Mouse (Mus musculus): ENCODE results near the gene Cenpa. TPM values are rescaled to one million over a fixed set of nuclear protein-coding genes. Genes with fewer than 3 reads are reported as not detected.

Cenpa gene
- polyA plus RNA-seq, 1 experiment from 2014 or later, result 292 TPM

- ATAC-seq (replicated peaks; ENCODE audit: low FRiP score, low TSS enrichment, low read depth) (no peak), DNase-seq (ENCODE audit: low spot score) (no peak)
- Histone ChIP-seq H3K27ac (ENCODE audit: low read depth) (no peak overlapping the region), H3K9ac (ENCODE audit: low read length) (no peak overlapping the region), H3K4me2 (ENCODE audit: low read length) (no peak overlapping the region), H3K4me3 (ENCODE audit: low read depth, low read length) (no peak overlapping the region), H3K9me3 (ENCODE audit: control insufficient read depth, low read length) (no peaks in the 10 kb centered on the region), H3K4me1 (replicated peaks; ENCODE audit: control insufficient read depth, insufficient read depth, low read length) (no peaks in the 10 kb centered on the region), H3K36me3 (ENCODE audit: control insufficient read depth, insufficient read depth, low read length) (no peaks in the 10 kb centered on the region), H3K27me3 (replicated peaks; ENCODE audit: control insufficient read depth, insufficient read depth, low read length) (no peaks in the 10 kb centered on the region)
- WGBS, result 77% methylated on average over 6 of the region's 6 CpGs
These were observed 36.2 kb upstream of the Cenpa start for GRCm38 (mm10) chr5:30630401-30630800.

- H3K4me3 ChIP-seq (ENCODE audit: low read depth, low read length), result no peak overlapping the region
- H3K27me3 ChIP-seq (replicated peaks; ENCODE audit: control insufficient read depth, insufficient read depth, low read length), result no peaks in the 10 kb centered on the region
- H3K9ac ChIP-seq (ENCODE audit: low read length), result no peak overlapping the region
- H3K27ac ChIP-seq (ENCODE audit: low read depth), result no peak overlapping the region
- H3K4me2 ChIP-seq (ENCODE audit: low read length), result no peak overlapping the region
- WGBS, result 67% methylated on average over 1 of the region's 1 CpGs
- H3K9me3 ChIP-seq (ENCODE audit: control insufficient read depth, low read length), result no peaks in the 10 kb centered on the region
- ATAC-seq (replicated peaks; ENCODE audit: low FRiP score, low TSS enrichment, low read depth) (no peak), DNase-seq (ENCODE audit: low spot score) (no peak)
- no peaks in the 10 kb centered on the region for H3K36me3 ChIP-seq (ENCODE audit: control insufficient read depth, insufficient read depth, low read length)
- H3K4me1 ChIP-seq (replicated peaks; ENCODE audit: control insufficient read depth, insufficient read depth, low read length), result no peaks in the 10 kb centered on the region
These were observed 34.4 kb upstream of the Cenpa start for GRCm38 (mm10) chr5:30632134-30632533.

DNA sequence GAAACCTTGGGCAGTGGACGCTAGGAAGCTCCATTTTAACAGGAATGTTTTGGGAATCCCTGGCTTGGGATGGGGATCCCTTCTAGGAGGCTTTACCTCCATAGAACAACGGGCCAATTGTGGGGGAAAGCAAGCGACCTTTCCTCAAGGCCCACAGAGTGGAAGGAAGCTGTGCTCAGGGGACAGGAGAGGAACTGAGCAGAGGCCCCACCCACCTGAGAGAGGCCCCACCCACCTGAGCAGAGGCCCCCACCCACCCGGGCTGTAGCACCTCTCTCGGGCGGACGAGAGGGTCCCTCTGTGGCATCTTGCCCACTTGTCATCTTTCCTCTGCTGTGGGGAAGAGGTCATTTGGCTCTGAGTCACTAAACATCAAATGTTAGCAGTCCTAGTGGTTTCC lies 29.6 kb upstream of the Cenpa start:
- H3K36me3 ChIP-seq (ENCODE audit: control insufficient read depth, insufficient read depth, low read length), result no peaks in the 10 kb centered on the region
- H3K9me3 ChIP-seq (ENCODE audit: control insufficient read depth, low read length), result no peaks in the 10 kb centered on the region
- no peak overlapping the region for H3K27ac ChIP-seq (ENCODE audit: low read depth)
- ATAC-seq (replicated peaks; ENCODE audit: low FRiP score, low TSS enrichment, low read depth), result no peak
- no peak overlapping the region for H3K9ac ChIP-seq (ENCODE audit: low read length)
- no peaks in the 10 kb centered on the region for H3K27me3 ChIP-seq (replicated peaks; ENCODE audit: control insufficient read depth, insufficient read depth, low read length)
- no peak overlapping the region for H3K4me3 ChIP-seq (ENCODE audit: low read depth, low read length)
- H3K4me2 ChIP-seq (ENCODE audit: low read length), result no peak overlapping the region
- DNase-seq (ENCODE audit: low spot score), result no peak
- 0 out of 2 replicates have a peak, but pooled peaks cover 3% of the 10 kb centered on the region for H3K4me1 ChIP-seq (replicated peaks; ENCODE audit: control insufficient read depth, insufficient read depth, low read length)
- 41% methylated on average over 7 of the region's 7 CpGs for WGBS

- Histone ChIP-seq H3K4me2 (ENCODE audit: low read length) (no peak overlapping the region), H3K27me3 (replicated peaks; ENCODE audit: control insufficient read depth, insufficient read depth, low read length) (no peaks in the 10 kb centered on the region), H3K4me1 (replicated peaks; ENCODE audit: control insufficient read depth, insufficient read depth, low read length) (0 out of 2 replicates have a peak, but pooled peaks cover 3% of the 10 kb centered on the region), H3K9me3 (ENCODE audit: control insufficient read depth, low read length) (no peaks in the 10 kb centered on the region), H3K4me3 (ENCODE audit: low read depth, low read length) (no peak overlapping the region), H3K36me3 (ENCODE audit: control insufficient read depth, insufficient read depth, low read length) (no peaks in the 10 kb centered on the region), H3K27ac (ENCODE audit: low read depth) (no peak overlapping the region), H3K9ac (ENCODE audit: low read length) (no peak overlapping the region)
- ATAC-seq (replicated peaks; ENCODE audit: low FRiP score, low TSS enrichment, low read depth), result peak; percentile 78; the same call in 1 of the 2 replicates
- peak; percentile 87 for DNase-seq (ENCODE audit: low spot score)
- 3% methylated on average over 6 of the region's 6 CpGs for WGBS
These were observed 28.5 kb upstream of the Cenpa start for GRCm38 (mm10) chr5:30638041-30638440.

- no peaks in the 10 kb centered on the region for H3K9me3 ChIP-seq (ENCODE audit: control insufficient read depth, low read length)
- H3K27me3 ChIP-seq (replicated peaks; ENCODE audit: control insufficient read depth, insufficient read depth, low read length), result no peaks in the 10 kb centered on the region
- H3K4me2 ChIP-seq (ENCODE audit: low read length), result no peak overlapping the region
- H3K4me3 ChIP-seq (ENCODE audit: low read depth, low read length), result no peak overlapping the region
- ATAC-seq (replicated peaks; ENCODE audit: low FRiP score, low TSS enrichment, low read depth) (no peak), DNase-seq (ENCODE audit: low spot score) (no peak)
- 52% methylated on average over 5 of the region's 5 CpGs for WGBS
- no peak overlapping the region for H3K9ac ChIP-seq (ENCODE audit: low read length)
- no peaks in the 10 kb centered on the region for H3K36me3 ChIP-seq (ENCODE audit: control insufficient read depth, insufficient read depth, low read length)
- H3K4me1 ChIP-seq (replicated peaks; ENCODE audit: control insufficient read depth, insufficient read depth, low read length), result peaks cover 13% of the 10 kb centered on the region
- H3K27ac ChIP-seq (ENCODE audit: low read depth), result no peak overlapping the region
These were observed 22.9 kb upstream of the Cenpa start for GRCm38 (mm10) chr5:30643477-30644179.

- DNase-seq (ENCODE audit: low spot score) (no peak), ATAC-seq (replicated peaks; ENCODE audit: low FRiP score, low TSS enrichment, low read depth) (no peak)
- Histone ChIP-seq H3K4me1 (replicated peaks; ENCODE audit: control insufficient read depth, insufficient read depth, low read length) (peaks cover 23% of the 10 kb centered on the region), H3K4me3 (ENCODE audit: low read depth, low read length) (no peak overlapping the region), H3K9me3 (ENCODE audit: control insufficient read depth, low read length) (no peaks in the 10 kb centered on the region), H3K36me3 (ENCODE audit: control insufficient read depth, insufficient read depth, low read length) (no peaks in the 10 kb centered on the region), H3K4me2 (ENCODE audit: low read length) (no peak overlapping the region), H3K27me3 (replicated peaks; ENCODE audit: control insufficient read depth, insufficient read depth, low read length) (no peaks in the 10 kb centered on the region), H3K27ac (ENCODE audit: low read depth) (no peak overlapping the region), H3K9ac (ENCODE audit: low read length) (no peak overlapping the region)
- WGBS, result 68% methylated on average over 2 of the region's 2 CpGs
These were observed 20.5 kb upstream of the Cenpa start for GRCm38 (mm10) chr5:30646036-30646435.

DNA sequence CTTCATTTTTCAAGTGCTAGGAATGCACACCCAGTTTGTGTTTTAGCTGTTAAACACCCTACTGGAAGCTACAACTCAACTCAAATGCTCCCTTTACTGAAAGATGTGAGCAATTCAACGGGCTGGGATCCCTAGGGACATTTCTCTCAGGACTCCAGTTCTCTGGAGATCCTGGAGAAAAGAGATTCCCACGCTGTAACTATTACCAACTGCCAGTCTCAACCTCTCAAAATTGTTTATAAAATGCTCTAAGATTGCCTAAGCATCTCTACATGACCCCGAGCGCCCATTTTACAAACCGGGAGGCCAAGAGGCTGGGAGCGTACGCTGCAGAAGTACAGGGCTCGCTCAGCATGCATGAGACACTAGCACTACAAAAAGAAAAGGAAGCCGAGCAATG lies 19.2 kb upstream of the Cenpa start:
- ATAC-seq (replicated peaks; ENCODE audit: low FRiP score, low TSS enrichment, low read depth), result no peak
- H3K4me1 ChIP-seq (replicated peaks; ENCODE audit: control insufficient read depth, insufficient read depth, low read length), result peaks cover 23% of the 10 kb centered on the region
- peak overlapping the region; percentile 78 for H3K4me3 ChIP-seq (ENCODE audit: low read depth, low read length)
- no peaks in the 10 kb centered on the region for H3K27me3 ChIP-seq (replicated peaks; ENCODE audit: control insufficient read depth, insufficient read depth, low read length)
- peak overlapping the region; percentile 47; the same call in 1 of the 2 replicates for H3K27ac ChIP-seq (ENCODE audit: low read depth)
- peak overlapping the region; percentile 69 for H3K4me2 ChIP-seq (ENCODE audit: low read length)
- 0 out of 2 replicates have a peak, but pooled peaks cover 7% of the 10 kb centered on the region for H3K36me3 ChIP-seq (ENCODE audit: control insufficient read depth, insufficient read depth, low read length)
- 9% methylated on average over 9 of the region's 9 CpGs for WGBS
- H3K9me3 ChIP-seq (ENCODE audit: control insufficient read depth, low read length), result no peaks in the 10 kb centered on the region
- H3K9ac ChIP-seq (ENCODE audit: low read length), result peak overlapping the region; percentile 62
- no peak for DNase-seq (ENCODE audit: low spot score)

DNA sequence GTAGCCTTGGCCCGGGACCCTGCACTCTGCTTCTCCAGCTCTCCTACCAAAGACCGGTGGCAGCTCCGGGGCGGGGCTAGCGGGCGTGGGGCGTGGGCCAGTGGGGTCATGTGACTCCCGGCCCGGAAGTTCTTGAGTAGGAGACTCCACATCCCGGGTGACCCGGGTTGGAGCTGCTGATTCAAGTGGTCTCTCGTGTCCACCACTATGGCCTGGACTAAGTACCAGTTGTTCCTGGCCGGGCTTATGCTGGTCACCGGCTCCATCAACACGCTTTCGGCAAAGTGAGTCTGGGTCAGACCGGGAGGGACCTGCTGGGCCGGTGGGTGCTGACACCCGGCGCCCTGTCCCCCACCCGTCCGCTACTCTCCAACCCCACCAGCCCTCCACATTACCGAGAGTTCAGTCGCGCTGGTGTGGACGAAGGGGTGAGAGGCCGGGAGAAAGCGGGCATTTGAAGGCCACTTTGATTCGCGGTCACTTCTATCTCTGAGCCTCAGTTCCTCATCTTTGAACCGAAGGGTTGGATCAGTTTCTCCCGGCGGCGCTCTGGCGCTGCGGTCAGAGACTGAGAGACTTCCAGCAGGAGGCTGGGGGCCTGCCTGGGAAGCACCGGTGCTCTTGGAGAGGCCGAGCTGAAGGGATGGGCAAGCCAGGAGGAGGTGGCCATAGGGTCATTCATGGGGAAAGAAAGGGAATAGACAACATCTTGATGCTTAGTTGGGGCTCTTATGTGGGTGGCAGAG lies 18.6 kb upstream of the Cenpa start, which contains the start of gene Slc35f6:
Gene Slc35f6, plus strand, starts transcription at position 119 of the 746 bp plus-strand sequence.
- Histone ChIP-seq H3K4me3 (ENCODE audit: low read depth, low read length) (peak within 1 kb of the TSS; percentile 78), H3K27ac (ENCODE audit: low read depth) (peak within 1 kb of the TSS; percentile 47; the same call in 1 of the 2 replicates), H3K36me3 (ENCODE audit: control insufficient read depth, insufficient read depth, low read length) (0 out of 2 replicates have a peak, but pooled peaks cover 7% of the 10 kb centered on the region), H3K4me1 (replicated peaks; ENCODE audit: control insufficient read depth, insufficient read depth, low read length) (peaks cover 23% of the 10 kb centered on the region), H3K9ac (ENCODE audit: low read length) (peak within 1 kb of the TSS; percentile 62), H3K4me2 (ENCODE audit: low read length) (peak within 1 kb of the TSS; percentile 69), H3K27me3 (replicated peaks; ENCODE audit: control insufficient read depth, insufficient read depth, low read length) (no peaks in the 10 kb centered on the region), H3K9me3 (ENCODE audit: control insufficient read depth, low read length) (no peaks in the 10 kb centered on the region)
- DNase-seq (ENCODE audit: low spot score), result peak; percentile 94
- peak; percentile 91 for ATAC-seq (replicated peaks; ENCODE audit: low FRiP score, low TSS enrichment, low read depth)
- WGBS, result under 1% methylated on average over 38 of the region's 38 CpGs
